Mouse (Mus musculus) Muller cell, postnatal 12 days (primary cell): ENCODE data around the gene C1qtnf12.

Experiments used
- DNase-seq: peaks from one replicate; pipeline ENCODE4 v3.0.0-alpha.2; 2015; ENCODE audit errors: inconsistent ontology term

The C1qtnf12 gene

GRCm38 (mm10) chr4:155993606-155994005 is 31.5 kb downstream of the C1qtnf12 start:
- no peak for DNase-seq

GRCm38 (mm10) chr4:156004109-156004508 is 42.0 kb downstream of the C1qtnf12 start:
- no peak for DNase-seq

- no peak for DNase-seq
These were observed 46.3 kb downstream of the C1qtnf12 start for GRCm38 (mm10) chr4:156008369-156008768.

GRCm38 (mm10) chr4:156013637-156014036 is 51.5 kb downstream of the C1qtnf12 start, which contains the start of gene Tnfrsf4:
Gene Tnfrsf4, plus strand, starts transcription at chr4:156013843.
- DNase-seq: no peak

GRCm38 (mm10) chr4:156014436-156014835 is 52.3 kb downstream of the C1qtnf12 start:
- DNase-seq: no peak
